ENCODE assay signal across 24 mouse cellular contexts in genomic region chr11:97292731-97293130, GRCm38 (mm10). TPM values are rescaled to one million over a fixed set of nuclear protein-coding genes. Genes with fewer than 3 reads are reported as not detected.
A peak's percentile ranks its signal among the peaks of the same experiment; 100 is the strongest.
DNase-seq lines count a peak whose midpoint lies in the region; TF ChIP-seq lines count a peak whose summit lies in the region.
"Had no signal": no experiment of that assay in that cellular context is flagged by ENCODE, and none has a peak within 500 bp of the region (broad histone marks: within the 10 kb centered on the region; RNA-seq: fewer than 3 reads in every experiment).

No protein-coding gene starts in this region.

- H3K4me1 ChIP-seq in E14TG2a.4 (replicated peaks; ENCODE audit: low read depth, low read length) (peaks cover 74% of the 10 kb centered on the region), MEL (ENCODE audit: control insufficient read depth in 1 of 2, insufficient read depth in 2 of 2, low read length in 2 of 2) (0 out of 4 replicates have a peak, but pooled peaks cover 0 to 4% of the 10 kb centered on the region in 2 experiments)
- H3K4me1 ChIP-seq: embryonic facial prominence, embryonic 13.5 days; embryonic facial prominence, embryonic 15.5 days had no signal

- no peak for TF ChIP-seq RAD21 in MEL (IDR thresholded peaks at IDR 0.05; ENCODE audit: low read depth, low read length)

- intact Hi-C loops in left cerebral cortex, postnatal 14 days (cut with DNase I) = no loop called here

- H3K27ac ChIP-seq in MEL (ENCODE audit: control insufficient read depth, low read depth, low read length) = no peak overlapping the region
- H3K27ac ChIP-seq: embryonic facial prominence, embryonic 13.5 days; embryonic facial prominence, embryonic 15.5 days; forebrain, embryonic 10.5 days; forebrain, embryonic 12.5 days had no signal

- DNase-seq in ES-CJ7 (ENCODE audit: low read depth, low spot score) (peak; percentile 72), MEL (ENCODE audit: low read depth, low spot score) (no peak), ZHBTc4 (ENCODE audit: low read depth, low spot score) (peak; percentile 79)
- no peak for DNase-seq in lung, postnatal 14 days
- DNase-seq in cerebellum, adult 8-10 months = no peak
- DNase-seq in left cerebral cortex, postnatal 14 days (ENCODE audit: low spot score in 2 of 2) = no peak
- DNase-seq in frontal cortex, postnatal 36 days (ENCODE audit: low spot score in 2 of 2) = no peak
- DNase-seq: adrenal gland, adult 8-10 months; adrenal gland, postnatal 14 days; adrenal gland, postnatal 36 days; cerebellum, adult 11-12 months; cerebellum, adult 2 months; cerebellum, adult 9-11 months; cerebellum, postnatal 14 days; cerebellum, postnatal 36 days; embryo, embryonic 11 days had no signal

- H3K9ac ChIP-seq in MEL (ENCODE audit: control insufficient read depth, low read depth, low read length, poor library complexity, severe bottlenecking) = no peak overlapping the region
- H3K9ac ChIP-seq: embryonic facial prominence, embryonic 13.5 days; embryonic facial prominence, embryonic 15.5 days; forebrain, embryonic 12.5 days had no signal

- no peak for TF ChIP-seq EP300 in MEL (IDR thresholded peaks at IDR 0.05; ENCODE audit: low read depth in 1 of 2, low read length in 2 of 2)

- H3K4me3 ChIP-seq in E14TG2a.4 (replicated peaks; ENCODE audit: low read length) (no peak overlapping the region), MEL (ENCODE audit: control insufficient read depth in 1 of 2, insufficient read depth in 1 of 2, low read depth in 2 of 2, low read length in 2 of 2) (no peak overlapping the region)
- H3K4me3 ChIP-seq: embryonic facial prominence, embryonic 13.5 days; embryonic facial prominence, embryonic 15.5 days; erythroblast, embryonic 14.5 days; forebrain, embryonic 10.5 days; forebrain, embryonic 12.5 days had no signal

- H3K27me3 ChIP-seq in E14TG2a.4 (ENCODE audit: insufficient read depth, low read length) = no peaks in the 10 kb centered on the region
- peaks cover 0 to 2% of the 10 kb centered on the region in 2 experiments; a peak in 1 of 4 replicates for H3K27me3 ChIP-seq in MEL (ENCODE audit: control insufficient read depth in 1 of 2, insufficient read depth in 2 of 2, low read length in 2 of 2)
- H3K27me3 ChIP-seq: embryonic facial prominence, embryonic 13.5 days; embryonic facial prominence, embryonic 15.5 days; forebrain, embryonic 12.5 days; Patski had no signal

- H3K36me3 ChIP-seq in E14TG2a.4 (ENCODE audit: insufficient read depth, low read length) = no peaks in the 10 kb centered on the region
- no peaks in the 10 kb centered on the region for H3K36me3 ChIP-seq in MEL (ENCODE audit: control insufficient read depth in 1 of 2, insufficient read depth in 2 of 2, low read length in 2 of 2)
- H3K36me3 ChIP-seq: embryonic facial prominence, embryonic 13.5 days; embryonic facial prominence, embryonic 15.5 days; forebrain, embryonic 10.5 days; forebrain, embryonic 12.5 days had no signal

- no peak for TF ChIP-seq POLR2A in MEL (IDR thresholded peaks at IDR 0.05; ENCODE audit: control insufficient read depth in 1 of 2, insufficient read depth in 1 of 2, low read depth in 1 of 2, low read length in 2 of 2, poor library complexity in 1 of 2)

- no peaks in the 10 kb centered on the region for H3K9me3 ChIP-seq in E14TG2a.4 (ENCODE audit: low read length)
- no peaks in the 10 kb centered on the region for H3K9me3 ChIP-seq in MEL (replicated peaks; ENCODE audit: insufficient read depth, low read length)
- H3K9me3 ChIP-seq: embryonic facial prominence, embryonic 13.5 days; embryonic facial prominence, embryonic 15.5 days; forebrain, embryonic 10.5 days; forebrain, embryonic 12.5 days had no signal

- TF ChIP-seq CTCF in E14TG2a.4 (conservative IDR thresholded peaks at IDR 0.05; ENCODE audit: low read length) (peak; percentile 23), MEL (IDR thresholded peaks at IDR 0.05 in 2 of 3, conservative IDR thresholded peaks at IDR 0.05 in 1 of 3; ENCODE audit: control insufficient read depth in 1 of 3, insufficient read depth in 1 of 3, low read depth in 2 of 3, low read length in 3 of 3, poor library complexity in 1 of 3, severe bottlenecking in 1 of 3) (no peak)

- no peaks in the 10 kb centered on the region for H3K79me2 ChIP-seq in MEL (ENCODE audit: control insufficient read depth, insufficient read depth, low read length, poor library complexity)

TF ChIP-seq in MEL, 35 proteins besides CTCF, POLR2A, EP300 and RAD21:
- no peak for TF ChIP-seq BHLHE40 (IDR thresholded peaks at IDR 0.05; ENCODE audit: borderline replicate concordance, low read depth, low read length)
- no peak for TF ChIP-seq TBP (IDR thresholded peaks at IDR 0.05; ENCODE audit: low read depth, low read length)
- TF ChIP-seq UBTF (IDR thresholded peaks at IDR 0.05; ENCODE audit: borderline replicate concordance, insufficient read depth, low read depth, low read length) = no peak
- TF ChIP-seq ZC3H11A (IDR thresholded peaks at IDR 0.05; ENCODE audit: low read depth, low read length) = no peak
- TF ChIP-seq ZNF384 (IDR thresholded peaks at IDR 0.05; ENCODE audit: low read depth, low read length) = peak; percentile 50
- no peak for TF ChIP-seq JUND (IDR thresholded peaks at IDR 0.05; ENCODE audit: low read depth, low read length)
- no peak for TF ChIP-seq MAX (IDR thresholded peaks at IDR 0.05; ENCODE audit: low read length)
- TF ChIP-seq HCFC1 (IDR thresholded peaks at IDR 0.05; ENCODE audit: low read depth, low read length) = no peak
- TF ChIP-seq USF2 (IDR thresholded peaks at IDR 0.05; ENCODE audit: borderline replicate concordance in 1 of 2, insufficient read depth in 1 of 2, low read depth in 1 of 2, low read length in 2 of 2) = no peak

RNA-seq across cellular contexts. Expression of gene Npepps, which starts 12.3 kb away (rescaled TPM):
- total RNA-seq in MEL (2012; rRNA removed) = 20.5 and 28.1 TPM in 2 replicates
- polyA plus RNA-seq in MEL (2012; ENCODE audit: insufficient read depth in 1 of 2, insufficient read length in 2 of 2, low read depth in 1 of 2, low replicate concordance in 2 of 2, missing spikeins in 1 of 2) = 10 to 100 TPM in 1 of 2 experiments, not detected in 1; 41.6 TPM
- total RNA-seq in left cerebral cortex, postnatal 14 days (2021) = 100 to 1,000 TPM; 134 to 144 TPM

RNA-seq across cellular contexts. Expression of gene Mrpl45, which starts 22.8 kb away (rescaled TPM):
- total RNA-seq in MEL (2012; rRNA removed) = 72.7 and 74.5 TPM in 2 replicates
- polyA plus RNA-seq in MEL (2012; ENCODE audit: insufficient read depth in 1 of 2, insufficient read length in 2 of 2, low read depth in 1 of 2, low replicate concordance in 2 of 2, missing spikeins in 1 of 2) = 10 to 100 TPM in 1 of 2 experiments, not detected in 1; 65.0 TPM
- 10 to 100 TPM; 18.2 to 20.7 TPM for total RNA-seq in left cerebral cortex, postnatal 14 days (2021)

RNA-seq across cellular contexts. Expression of gene Gpr179, which starts 59.1 kb away (rescaled TPM):
- total RNA-seq in MEL (2012; rRNA removed) = under 0.01 and 0.04 TPM in 2 replicates
- under 1 TPM in 1 of 2 experiments, not detected in 1; 0.01 TPM for polyA plus RNA-seq in MEL (2012; ENCODE audit: insufficient read depth in 1 of 2, insufficient read length in 2 of 2, low read depth in 1 of 2, low replicate concordance in 2 of 2, missing spikeins in 1 of 2)
- under 1 TPM; 0.18 to 0.19 TPM for total RNA-seq in left cerebral cortex, postnatal 14 days (2021)
- total RNA-seq: common myeloid progenitor, adult 5-6 weeks had no signal
- polyA plus RNA-seq: erythroblast, embryonic 14.5 days had no signal

Comparison
In these comparisons a context has a peak if more than half of its experiments do, and no peak if none do; other contexts are left out.
1. DNase-seq: peak in ES-CJ7 (single experiment) and ZHBTc4 (single experiment); none in MEL (single experiment), lung, postnatal 14 days (single experiment), cerebellum, adult 8-10 months (single experiment), left cerebral cortex, postnatal 14 days (0 of 2) and frontal cortex, postnatal 36 days (0 of 2).